Mouse (Mus musculus): ENCODE data around the gene Vmn2r28. TPM values are rescaled to one million over a fixed set of nuclear protein-coding genes. Genes with fewer than 3 reads are reported as not detected.

Gene Vmn2r28
- total RNA-seq (2023; ENCODE audit: inconsistent age): not detected in 4 replicates

DNA sequence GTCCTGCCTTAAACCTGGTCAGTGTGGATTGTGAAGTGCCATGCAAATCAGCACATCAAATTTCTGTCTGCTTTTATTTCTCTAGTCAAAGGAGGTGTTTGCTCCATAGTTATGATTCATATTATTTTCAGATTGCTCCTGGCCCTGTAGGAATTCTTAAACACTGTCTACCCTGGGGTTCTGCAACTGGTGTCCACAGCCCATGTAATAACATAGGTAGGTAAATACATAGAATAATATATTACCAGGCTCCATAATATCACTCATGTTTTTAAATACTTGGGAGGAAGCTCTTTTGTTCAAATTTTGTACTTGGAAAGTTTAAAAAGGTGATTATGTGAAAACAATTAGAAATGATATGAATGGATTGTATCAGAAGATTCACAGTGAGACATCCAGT is at the start of gene Vmn2r28:
TSS of gene Vmn2r28 (minus strand) at position 101 of the 400 bp plus-strand sequence.

DNA sequence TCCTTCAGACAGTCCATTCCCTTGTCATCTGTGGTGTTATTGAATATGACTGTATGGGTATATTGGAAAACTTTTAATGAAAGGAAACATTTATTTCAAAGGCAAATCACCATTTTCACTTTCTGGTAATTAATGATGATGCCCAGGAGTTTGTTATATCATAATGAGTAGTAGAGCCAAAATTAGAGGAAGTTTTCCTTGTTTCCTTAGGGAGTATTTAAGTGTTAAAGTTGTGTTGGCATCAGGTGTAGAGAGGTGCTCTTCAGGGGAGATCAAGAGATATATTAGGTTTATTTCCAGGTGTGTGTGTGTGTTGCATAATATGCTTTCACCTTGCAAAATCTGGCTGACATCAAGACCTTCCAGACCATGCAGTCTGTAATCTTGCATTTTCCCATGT is 37.1 kb downstream of the Vmn2r28 start, which contains the start of gene Vmn1r59:
TSS of gene Vmn1r59 (minus strand) at position 101 of the 400 bp plus-strand sequence.

Other genes with a start within 250 kb of the Vmn2r28 start
- gene Gm5065, start 143.4 kb downstream of the Vmn2r28 start, total RNA-seq (2023; ENCODE audit: inconsistent age): not detected in 4 replicates
- not detected in 4 replicates for gene Nlrp2, start 142.9 kb downstream of the Vmn2r28 start, total RNA-seq (2023; ENCODE audit: inconsistent age)
- gene Vmn1r58, start 80.6 kb downstream of the Vmn2r28 start, total RNA-seq (2023; ENCODE audit: inconsistent age): not detected in 4 replicates
- not detected in 4 replicates for gene Vmn1r59, start 37.2 kb downstream of the Vmn2r28 start, total RNA-seq (2023; ENCODE audit: inconsistent age)
- gene Vmn1r60, start 53.4 kb upstream of the Vmn2r28 start, total RNA-seq (2023; ENCODE audit: inconsistent age): not detected in 4 replicates
- not detected in 4 replicates for gene Vmn1r61, start 119.3 kb upstream of the Vmn2r28 start, total RNA-seq (2023; ENCODE audit: inconsistent age)
- gene Vmn1r62, start 179.7 kb upstream of the Vmn2r28 start, total RNA-seq (2023; ENCODE audit: inconsistent age): not detected in 4 replicates